Mouse (Mus musculus) gastrocnemius, postnatal 36 days (tissue): ENCODE results near the gene Gm38431. TPM values are rescaled to one million over a fixed set of nuclear protein-coding genes. Genes with fewer than 3 reads are reported as not detected.
A peak's percentile ranks its signal among the peaks of the same experiment; 100 is the strongest.

Experiments used
- DNase-seq, 2 experiments: peaks; one replicate each; pipeline ENCODE4 v3.0.0; 2022
- intact Hi-C: fragments of 180-260 bp; cut with DNase I; formaldehyde crosslinking; loops from one replicate; pipeline ENCODE4 v1.15.1; 2025
- total RNA-seq, 2 experiments: library from RNA; stranded (reverse); gene quantifications; 2 replicates each; pipeline ENCODE4 v1.2.3; 2021

Gm38431 gene
- total RNA-seq, 2 experiments from 2014 or later: 1.6 TPM

DNA sequence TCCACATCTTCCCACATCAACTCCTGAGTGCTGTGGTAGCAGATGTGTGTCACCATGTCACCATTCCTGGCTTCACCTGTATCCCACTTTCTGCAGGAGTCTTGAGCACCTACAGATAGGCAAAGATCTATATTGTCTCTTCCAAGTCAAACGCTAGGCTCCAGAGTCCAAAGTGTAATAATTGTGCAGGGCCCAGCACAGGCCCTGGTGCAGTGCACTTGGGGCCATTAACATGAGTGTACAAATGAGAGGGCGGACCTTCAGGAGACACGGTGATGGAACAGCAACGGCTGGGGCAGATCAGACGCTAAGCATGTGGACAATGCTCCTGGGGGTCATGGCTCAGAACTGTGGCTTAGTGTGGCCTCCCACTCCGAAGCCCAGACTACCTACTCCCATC, 22.0 kb upstream of the Gm38431 start:
- intact Hi-C loops: no loop called here
- DNase-seq: no peak

DNA sequence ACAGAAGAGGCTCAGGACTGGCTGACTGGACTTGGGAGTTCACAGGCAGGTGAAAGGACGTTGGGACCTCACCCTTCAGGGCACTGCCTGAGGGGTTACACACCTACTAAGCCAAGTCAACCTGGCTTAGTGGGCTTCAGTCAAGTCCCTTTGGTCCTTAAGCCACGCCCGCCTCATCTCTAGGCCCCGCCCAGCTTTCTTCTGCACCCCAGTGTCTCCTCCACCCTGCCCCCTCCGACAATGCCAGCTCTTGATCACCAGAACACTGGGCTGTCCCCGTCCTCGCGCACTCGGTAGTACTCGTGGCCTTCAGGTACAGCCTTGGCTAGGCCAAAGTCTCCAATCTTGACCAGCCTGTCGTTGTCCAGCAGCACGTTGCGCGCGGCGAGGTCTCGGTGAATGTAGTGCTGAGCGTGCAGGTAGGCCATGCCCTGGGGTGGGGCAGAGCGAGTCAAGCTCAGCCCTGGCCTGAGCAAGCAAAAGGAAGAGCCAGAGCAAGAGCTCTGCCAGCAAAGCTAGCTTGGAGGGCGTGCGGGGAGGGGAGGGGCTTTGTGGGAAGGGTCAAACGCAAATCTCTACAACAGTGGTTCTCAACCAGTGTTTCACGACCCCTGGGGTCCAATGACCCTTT, 15.9 kb upstream of the Gm38431 start:
- DNase-seq: no peak
- intact Hi-C loops: loop anchor here (1.0 kb wide), 1 partner anchor 12 kb away; no protein-coding TSS in a partner anchor

DNA sequence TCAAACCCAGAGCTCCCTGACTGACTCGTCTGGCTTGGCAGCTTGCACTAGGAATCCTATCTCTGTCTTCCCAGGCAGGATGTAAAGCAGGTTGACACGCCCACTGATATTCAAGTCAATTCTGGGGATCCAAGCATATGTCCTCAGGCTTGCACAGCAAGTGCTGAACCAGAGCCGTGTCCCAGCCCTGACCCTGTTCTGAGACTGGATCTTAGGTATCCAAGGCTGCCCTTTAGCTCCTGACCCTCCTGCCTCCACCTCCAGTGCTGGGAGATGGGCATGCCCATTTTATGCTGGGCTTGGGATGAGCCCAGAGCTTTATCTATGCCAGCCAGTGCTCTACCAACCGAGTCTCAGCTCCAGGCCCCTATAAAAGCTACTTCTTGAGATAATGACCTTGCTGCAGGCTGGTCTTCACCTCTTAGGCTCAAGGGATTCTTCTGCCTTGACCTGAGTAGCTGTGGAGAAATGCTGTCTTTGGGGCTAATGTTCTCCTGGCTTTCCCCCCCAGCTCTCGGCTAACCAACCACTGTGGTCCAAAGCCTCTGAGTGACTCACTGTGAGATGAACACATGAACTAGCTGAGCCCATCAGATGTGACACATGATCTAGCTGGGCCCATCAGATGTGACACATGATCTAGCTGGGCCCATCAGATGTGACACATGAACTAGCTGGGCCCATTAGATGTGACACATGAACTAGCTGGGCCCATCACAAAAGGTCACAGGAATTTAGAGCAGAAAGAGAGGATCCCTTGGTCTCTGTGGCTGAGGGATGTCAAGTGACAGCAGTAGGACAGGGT, 14.2 kb upstream of the Gm38431 start:
- intact Hi-C loops: no loop called here
- no peak for DNase-seq

DNA sequence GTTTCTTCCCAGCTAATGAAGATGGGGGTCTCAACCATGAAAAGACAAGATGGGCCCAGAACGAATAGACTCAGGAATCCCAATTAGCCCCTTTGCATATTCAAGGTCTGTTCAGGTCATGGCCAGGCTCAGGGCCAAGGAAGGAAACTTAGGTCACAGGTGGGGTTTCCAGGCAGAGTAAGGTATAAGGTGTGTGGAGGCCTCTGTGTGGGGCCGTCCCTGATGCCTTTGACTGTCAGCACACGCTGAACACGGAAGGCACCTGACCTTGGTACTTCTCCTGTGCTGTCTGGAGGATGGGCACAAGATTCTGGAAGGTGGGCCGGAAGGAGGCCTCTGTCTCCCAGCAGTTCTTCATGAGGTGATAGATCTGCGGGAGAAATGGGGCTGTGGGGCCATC, 13.0 kb upstream of the Gm38431 start:
- no peak for DNase-seq
- intact Hi-C loops: no loop called here

DNA sequence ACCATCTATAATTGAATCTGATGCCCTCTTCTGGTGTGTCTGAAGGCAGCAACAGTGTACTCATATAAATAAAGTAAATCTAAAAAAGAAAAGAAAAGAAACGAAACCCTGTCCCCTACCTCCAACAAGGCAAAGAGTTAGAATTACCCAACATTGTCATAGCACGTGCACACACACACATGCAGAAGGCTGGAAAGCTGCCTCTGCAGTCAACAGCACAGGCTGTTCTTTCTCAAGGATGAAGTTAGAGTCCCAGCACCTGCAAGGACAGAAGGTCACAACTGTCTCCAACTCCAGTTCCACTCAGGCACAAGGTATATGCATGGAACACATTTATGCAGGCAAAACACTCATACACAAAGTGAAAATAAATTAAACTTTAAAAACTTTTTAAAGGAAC, 10.3 kb upstream of the Gm38431 start:
- intact Hi-C loops: no loop called here
- DNase-seq: no peak

DNA sequence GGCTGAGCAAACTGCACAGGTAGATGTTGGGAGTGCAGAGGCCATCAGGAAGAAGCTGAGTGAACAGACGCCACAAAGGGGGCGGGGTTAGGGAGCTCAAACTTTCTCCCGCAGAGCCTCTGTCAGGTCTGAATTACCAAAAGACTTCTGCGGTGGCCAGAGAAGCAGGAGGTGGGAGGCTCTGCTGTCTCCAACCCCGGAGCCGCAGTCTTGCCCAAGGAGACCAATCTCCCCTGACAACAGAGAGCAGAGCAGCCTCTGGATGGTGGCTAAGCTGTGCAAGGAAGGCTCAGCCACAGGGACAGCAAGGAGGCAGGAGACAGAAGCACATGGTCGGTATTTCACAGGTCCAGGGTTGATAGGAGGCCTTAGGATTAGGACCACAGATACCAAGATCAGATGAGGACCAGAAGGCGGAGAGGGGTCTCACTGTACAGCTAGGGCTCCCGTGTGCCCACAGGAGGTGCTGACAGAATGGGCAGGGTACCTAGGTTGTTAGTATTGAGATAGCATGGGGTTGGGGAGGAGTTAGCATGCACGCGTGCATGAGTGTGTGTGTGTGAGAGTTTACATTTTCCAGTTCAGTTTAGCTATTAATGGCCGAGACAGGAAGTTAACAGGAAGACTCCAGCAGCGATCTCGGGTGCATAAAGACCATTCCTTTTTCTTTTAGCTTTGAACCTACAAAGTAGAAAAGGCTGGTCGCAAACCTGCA, 8.8 kb upstream of the Gm38431 start:
- no peak for DNase-seq
- intact Hi-C loops: no loop called here

DNA sequence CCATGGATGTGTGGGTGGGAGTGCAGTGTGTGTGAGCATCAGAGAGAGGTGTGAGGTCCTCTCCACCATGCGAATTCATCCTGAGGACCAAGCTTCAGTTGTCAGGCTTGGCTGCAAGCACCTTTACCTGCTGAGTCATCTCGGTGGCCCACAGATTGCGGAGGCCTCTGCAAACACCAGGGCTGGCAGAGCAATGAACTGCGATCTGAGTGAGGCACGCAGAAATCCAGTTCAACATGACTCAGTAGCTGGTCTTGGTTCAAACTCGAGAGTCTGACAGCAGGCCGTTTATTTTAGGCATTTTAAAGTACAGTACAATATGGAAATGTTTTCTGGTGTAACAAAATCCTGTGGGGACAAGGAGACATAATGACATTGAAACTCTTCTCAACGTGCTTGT, 6.0 kb upstream of the Gm38431 start:
- intact Hi-C loops: no loop called here
- no peak for DNase-seq

DNA sequence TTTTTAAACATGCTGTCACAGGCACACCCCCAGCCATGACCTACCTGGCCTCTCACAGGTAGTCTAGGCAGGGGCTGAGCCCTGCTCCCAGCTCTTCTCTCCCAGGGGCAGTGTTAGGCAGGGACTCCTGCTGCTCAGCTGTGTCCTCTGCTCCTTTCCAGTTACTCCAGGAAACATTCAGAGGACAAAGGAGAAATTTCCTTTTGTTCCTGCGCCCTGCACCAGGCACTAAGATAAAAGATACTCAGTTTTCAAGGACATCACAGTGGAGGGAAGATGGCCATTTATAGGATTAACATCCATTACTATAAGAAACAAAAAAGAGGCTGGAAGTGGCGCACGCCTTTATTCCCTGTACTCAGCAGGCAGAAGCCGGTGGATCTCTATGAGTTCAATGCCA, 4.2 kb upstream of the Gm38431 start:
- intact Hi-C loops: no loop called here

DNA sequence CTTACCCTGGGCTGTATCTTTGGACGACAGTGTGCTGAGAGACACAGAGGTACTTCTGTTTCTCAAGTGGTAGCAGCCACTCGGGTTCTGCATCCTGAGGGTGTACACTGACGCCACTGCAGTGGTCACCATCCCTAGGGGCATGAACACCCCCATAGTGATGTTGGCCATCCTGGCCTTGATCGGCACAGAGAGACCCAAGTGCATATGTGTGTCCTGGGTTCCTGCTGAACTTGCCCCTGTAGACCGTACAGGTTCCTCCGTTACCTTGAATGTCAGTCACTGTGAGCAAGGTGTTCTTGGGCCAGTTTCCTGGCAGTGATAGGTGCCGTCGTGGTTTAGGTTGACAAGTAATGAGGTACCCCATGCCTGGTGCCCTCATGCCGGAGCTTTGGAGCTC, 1.6 kb upstream of the Gm38431 start:
- intact Hi-C loops: loop anchor here (5.0 kb wide), 1 partner anchor 34 kb away; no protein-coding TSS in a partner anchor
- no peak for DNase-seq

More for the DNA sequence above, 4.2 kb upstream of the Gm38431 start:
- DNase-seq: no peak

DNA sequence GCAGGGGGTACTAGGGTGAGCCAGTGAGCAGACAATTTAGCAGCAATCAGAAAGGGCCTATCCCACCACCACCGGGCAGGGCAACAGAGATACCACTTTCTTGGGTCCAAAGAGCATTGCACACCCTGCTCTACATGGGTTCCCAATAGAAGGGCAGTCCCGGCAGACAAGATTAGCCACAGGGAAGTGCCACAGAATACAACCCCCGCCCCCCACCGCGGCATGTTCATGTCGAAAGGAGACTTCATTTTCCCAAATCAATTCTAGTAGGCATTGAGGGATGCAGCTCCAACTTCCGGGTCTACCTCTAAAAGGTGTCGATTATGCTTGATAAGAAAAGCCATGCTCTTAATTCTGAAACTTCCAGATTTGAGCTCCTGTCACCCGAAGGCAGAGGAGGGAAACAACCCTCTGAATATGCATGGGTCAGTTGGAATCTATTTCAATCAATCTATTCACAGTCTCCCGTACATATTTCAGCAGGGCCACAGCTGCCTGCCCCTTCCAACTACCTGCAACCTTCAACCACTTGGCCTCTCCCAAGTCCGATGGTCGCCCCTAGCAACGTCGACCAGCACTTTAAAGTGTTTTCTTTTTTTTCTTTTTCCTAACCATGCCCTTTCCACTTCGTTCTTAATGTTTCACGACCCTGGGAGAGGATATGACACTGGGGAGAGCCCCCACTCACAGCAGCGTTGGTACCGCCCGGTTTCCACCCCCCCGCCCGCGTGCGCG, 658 bp downstream of the Gm38431 start:
- intact Hi-C loops: loop anchor here (5.0 kb wide), 1 partner anchor 36 kb away; no protein-coding TSS in a partner anchor
- DNase-seq: no peak

DNA sequence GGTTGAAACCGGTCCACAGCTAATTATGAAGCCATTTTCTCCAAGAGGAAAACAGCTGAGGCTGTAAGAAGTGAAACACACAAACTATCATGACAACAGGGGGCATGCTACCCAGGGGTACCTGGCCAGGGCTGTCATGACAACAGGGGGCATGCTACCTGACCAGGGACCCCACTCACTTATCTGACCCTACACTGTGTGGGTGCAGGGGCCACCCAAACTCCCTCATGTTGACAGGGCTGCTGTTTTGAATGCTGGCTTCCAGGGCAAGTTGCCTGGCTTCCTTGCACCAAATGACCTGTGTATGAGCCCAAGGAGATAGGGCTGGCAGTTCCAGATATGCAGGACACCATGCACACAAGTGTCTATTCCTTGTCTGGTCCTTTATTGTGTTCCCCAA, 1.3 kb downstream of the Gm38431 start:
- intact Hi-C loops: loop anchor here (5.0 kb wide), 1 partner anchor 37 kb away; no protein-coding TSS in a partner anchor
- DNase-seq: no peak

DNA sequence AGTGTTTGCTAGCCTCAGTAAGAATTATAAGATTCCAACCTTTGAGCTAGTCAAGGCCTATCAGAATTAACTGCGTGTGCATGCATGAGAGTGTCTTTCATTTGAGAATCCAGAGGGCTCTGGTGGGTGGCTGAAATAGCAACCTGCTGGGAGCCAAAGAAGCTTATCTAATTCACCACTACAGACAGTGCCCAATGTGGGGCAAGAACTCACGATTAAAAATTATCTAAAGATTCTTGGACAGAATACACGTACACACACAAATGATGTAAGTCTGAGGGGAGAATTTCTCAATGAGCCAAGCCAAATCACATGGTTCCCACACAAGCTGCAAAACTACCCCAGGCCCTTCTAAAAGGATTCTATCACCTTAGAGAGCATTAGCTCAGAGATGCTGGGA, 8.5 kb downstream of the Gm38431 start:
- DNase-seq: no peak
- intact Hi-C loops: no loop called here

DNA sequence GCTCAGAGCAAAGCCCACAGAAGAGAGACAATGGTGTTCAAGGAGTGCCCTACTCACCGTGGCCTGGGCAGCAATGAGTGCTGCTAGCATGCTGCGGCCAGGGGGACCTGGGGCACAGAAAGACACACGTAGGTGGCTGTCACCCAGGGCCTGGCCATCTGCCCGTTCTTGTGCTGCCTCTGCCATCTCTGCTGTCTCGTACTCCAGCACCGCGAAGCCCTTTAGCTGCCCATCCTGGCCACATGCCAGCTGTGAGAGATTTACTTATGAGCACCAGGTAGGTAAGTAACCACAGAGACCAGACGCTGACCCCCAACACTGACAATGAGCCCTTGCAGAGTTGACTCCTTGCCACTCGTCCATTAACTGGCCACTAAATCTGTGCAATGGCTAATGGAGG, 10.7 kb downstream of the Gm38431 start:
- intact Hi-C loops: no loop called here
- DNase-seq: no peak

DNA sequence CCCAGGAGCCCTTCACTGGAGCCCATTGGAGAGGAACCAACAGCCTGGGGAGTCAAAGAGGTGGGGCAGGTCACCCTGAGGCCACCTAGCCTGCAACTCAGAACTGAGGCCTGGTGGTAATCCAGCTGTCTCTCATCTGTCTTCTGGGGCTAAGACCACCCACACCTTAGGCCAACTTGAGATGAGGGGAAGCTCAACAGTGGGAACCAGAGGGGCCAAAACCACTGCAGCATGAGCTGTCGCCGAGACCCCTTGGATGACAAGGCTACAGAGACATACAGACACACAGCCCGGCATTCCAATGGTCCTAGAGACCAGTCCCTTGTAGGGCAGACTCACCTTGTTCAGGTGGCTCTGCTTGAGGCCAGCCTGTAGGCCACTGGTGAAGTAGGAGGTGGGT, 16.2 kb downstream of the Gm38431 start:
- intact Hi-C loops: no loop called here
- no peak for DNase-seq

DNA sequence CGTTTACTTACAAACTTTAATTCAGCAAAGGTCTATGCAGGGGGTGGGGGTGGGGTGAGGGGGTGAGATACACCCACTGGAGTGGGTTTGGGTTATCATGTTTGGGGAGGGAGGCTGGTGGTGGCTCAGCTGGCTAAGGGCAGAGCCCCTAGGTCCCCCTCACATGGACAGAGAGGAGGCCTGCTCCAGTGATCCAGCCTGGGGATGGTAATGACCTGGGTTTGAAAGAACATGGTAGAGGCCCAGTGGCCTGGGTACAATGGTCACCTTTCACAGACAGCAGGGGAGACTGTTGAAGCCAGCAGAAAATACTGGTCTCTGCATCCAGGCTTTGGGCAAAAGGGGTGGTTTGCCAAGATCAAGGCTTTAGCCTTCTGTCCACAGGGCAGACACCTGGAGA, 17.6 kb downstream of the Gm38431 start:
- intact Hi-C loops: no loop called here
- DNase-seq: no peak

DNA sequence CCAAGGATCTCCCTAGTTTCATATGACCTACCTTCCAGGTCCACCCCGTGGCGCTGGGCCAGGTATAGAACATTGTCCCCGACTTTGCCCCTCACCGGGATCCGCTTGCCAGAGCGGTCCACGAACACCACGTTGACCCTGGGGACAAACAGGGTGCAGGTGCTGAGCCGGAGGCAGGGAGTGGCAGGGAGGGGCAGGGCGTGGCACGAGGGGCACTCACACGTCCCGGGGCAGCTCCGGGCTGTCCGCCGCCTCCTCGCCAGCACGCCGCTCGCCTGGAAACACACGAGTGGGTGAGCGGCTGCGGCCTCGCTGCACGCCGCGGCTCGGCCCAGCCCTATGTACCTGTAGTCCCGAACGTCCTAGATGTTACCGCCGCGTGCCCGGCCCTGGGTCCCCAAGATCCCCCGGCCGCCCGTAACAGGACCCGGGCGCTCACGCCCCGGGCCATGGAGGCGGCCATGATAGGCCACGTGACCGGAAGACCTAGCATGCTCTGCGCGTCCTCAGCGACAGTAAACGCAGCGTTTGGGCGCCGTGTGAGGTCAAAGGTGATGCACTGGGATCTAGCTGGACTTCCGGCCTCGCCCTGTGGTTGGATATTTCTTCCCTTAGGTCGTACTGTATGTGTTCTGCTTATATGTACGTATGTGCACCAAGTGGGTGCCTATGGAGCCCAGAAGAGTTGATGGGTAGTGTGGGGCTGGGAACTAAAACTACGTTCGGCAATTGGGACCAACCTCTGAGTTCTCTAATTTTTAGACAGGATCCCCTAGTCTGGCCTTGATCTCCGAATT, 18.6 kb downstream of the Gm38431 start, which contains the start of the genes Gm49373 and Fdx1l:
Gene Gm49373 (minus strand): TSS at position 53 of the 797 bp plus-strand sequence.
Gene Fdx1l (minus strand): TSS at position 571 of the 797 bp plus-strand sequence.
- intact Hi-C loops: no loop called here
- peak; percentile 82 to 83 for DNase-seq

DNA sequence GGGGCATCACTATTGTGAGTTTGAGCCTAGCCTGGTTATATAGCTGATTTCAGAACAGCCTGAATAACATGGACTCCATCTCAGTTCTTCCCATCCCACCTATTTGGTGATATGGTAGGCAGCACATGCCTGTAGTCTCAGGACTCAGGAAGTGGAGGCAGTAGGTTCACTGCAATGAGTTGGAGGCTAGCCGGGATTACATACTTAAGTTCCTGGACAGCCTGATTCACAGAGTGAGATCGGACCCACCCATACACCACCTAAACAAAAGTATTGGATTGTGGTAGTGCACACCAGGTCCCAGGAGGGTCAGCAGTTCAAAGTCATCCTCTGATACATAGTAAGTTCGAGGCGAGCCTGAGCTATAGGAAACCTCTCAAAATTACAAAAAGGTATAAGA, 19.2 kb downstream of the Gm38431 start:
- intact Hi-C loops: no loop called here
- DNase-seq: no peak

DNA sequence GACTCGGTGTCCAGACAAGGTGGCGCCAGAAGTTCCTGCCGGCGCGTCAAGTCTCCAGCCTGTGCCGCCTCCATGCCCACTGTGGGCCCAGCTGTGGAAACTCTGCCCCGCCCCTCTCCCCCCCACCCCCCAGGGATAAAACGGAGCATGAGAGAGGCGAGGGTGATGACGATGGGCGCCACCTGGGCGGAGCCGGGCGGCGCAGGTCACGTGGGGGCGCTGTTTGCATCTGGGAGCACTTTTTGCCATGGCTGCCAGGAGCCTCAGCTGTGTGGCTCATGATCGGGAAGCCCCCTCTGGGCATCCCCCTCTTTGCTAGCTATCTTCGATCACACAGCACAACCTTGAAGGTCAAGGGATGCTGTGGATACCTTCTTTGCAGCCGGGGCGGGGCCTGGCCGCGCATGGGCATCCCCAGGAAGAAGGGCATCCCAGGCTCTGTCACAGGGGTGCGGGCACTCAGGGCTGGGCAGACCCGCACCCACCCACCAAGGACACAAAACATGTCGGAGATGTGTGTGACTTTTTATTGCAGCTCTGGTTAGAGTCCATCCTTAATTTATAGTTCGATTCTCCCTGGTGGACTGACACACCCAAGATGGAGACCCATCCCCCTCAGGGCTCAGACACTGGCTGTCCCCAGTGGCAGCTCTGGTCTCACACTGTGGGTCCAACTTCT, 24.7 kb downstream of the Gm38431 start, which contains the start of gene Zglp1:
Gene Zglp1 (minus strand): TSS at position 88 of the 679 bp plus-strand sequence.
- intact Hi-C loops: no loop called here
- DNase-seq: no peak

DNA sequence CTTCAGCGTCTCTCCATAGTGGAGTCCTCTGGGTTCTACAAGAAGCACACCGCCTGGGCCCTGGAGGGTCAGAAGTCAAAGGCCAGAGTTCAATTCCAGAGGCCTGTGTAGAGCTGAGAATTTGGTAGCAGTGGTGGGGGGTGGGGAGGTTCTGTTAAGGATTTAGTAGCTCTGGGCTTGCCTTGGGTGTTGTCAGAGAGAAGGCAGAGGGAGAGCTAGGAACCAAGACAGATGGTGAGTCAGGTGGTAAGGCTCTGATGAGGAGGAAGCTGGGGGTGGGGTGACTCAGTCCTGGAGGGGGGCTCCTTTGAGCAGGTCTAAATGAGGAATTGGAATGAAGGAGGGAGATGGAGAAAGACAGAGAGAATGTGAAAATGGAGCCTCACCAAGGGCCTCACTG, 28.9 kb downstream of the Gm38431 start:
- intact Hi-C loops: no loop called here
- no peak for DNase-seq
